Mouse (Mus musculus) heart, embryonic 15.5 days (tissue): Measurements from ENCODE around the gene Nkx6-2. TPM values are rescaled to one million over a fixed set of nuclear protein-coding genes. Genes with fewer than 3 reads are reported as not detected.

Source experiments
- ATAC-seq: fragments of 200-750 bp; cut with Nextera tagmentation; replicated peaks from 2 replicates; pipeline ENCODE4 v1.8.0; 2017; ENCODE audit warnings: low read depth, moderate TSS enrichment; ENCODE audit not compliant: insufficient number of reproducible peaks, insufficient read depth, low FRiP score
- H3K27ac ChIP-seq: fragments of 300-500 bp; sonication (generic); 2 replicates; pipeline ENCODE4 v1.5.1; 2015; ENCODE audit warnings: mild to moderate bottlenecking, inconsistent platforms
- H3K27me3 ChIP-seq: fragments of 300-500 bp; sonication (generic); 2 replicates; pipeline ENCODE4 v1.6.1; 2015; ENCODE audit warnings: inconsistent platforms
- H3K36me3 ChIP-seq: fragments of 300-500 bp; sonication (generic); 2 replicates; pipeline ENCODE4 v1.6.1; 2015; ENCODE audit warnings: mild to moderate bottlenecking, inconsistent platforms
- H3K4me1 ChIP-seq: fragments of 300-500 bp; sonication (generic); replicated peaks from 2 replicates; pipeline ENCODE4 v1.6.1; 2015; ENCODE audit warnings: inconsistent platforms
- H3K4me2 ChIP-seq: fragments of 300-500 bp; sonication (generic); 2 replicates; pipeline ENCODE4 v1.6.1; 2015; ENCODE audit warnings: inconsistent platforms, mild to moderate bottlenecking, moderate library complexity
- H3K4me3 ChIP-seq: fragments of 300-500 bp; sonication (generic); 2 replicates; pipeline ENCODE4 v1.5.1; 2015; ENCODE audit warnings: mild to moderate bottlenecking, inconsistent platforms
- H3K9ac ChIP-seq: fragments of 300-500 bp; sonication (generic); 2 replicates; pipeline ENCODE4 v1.6.1; 2015; ENCODE audit warnings: mild to moderate bottlenecking, inconsistent platforms
- H3K9me3 ChIP-seq: fragments of 300-500 bp; sonication (generic); replicated peaks from 2 replicates; pipeline ENCODE4 v1.6.1; 2016; ENCODE audit warnings: inconsistent platforms
- WGBS: fragments of 180-500 bp; shearing (Covaris S2); methylation state at CpG from one replicate; pipeline ENCODE4 v1.1.7; 2015; ENCODE audit warnings: mixed read lengths; 5-methylcytosine and 5-hydroxymethylcytosine counted together
- polyA plus RNA-seq: library from polyadenylated mRNA; unstranded; fragments of >200 nt; fragmentation: Nextera tagmentation; extraction: Ambion mirVana; gene quantifications from 2 replicates; pipeline ENCODE4 v1.2.1, GENCODE M21; 2015

Nkx6-2 gene
- polyA plus RNA-seq = 0.16 and 0.48 TPM in 2 replicates

DNA sequence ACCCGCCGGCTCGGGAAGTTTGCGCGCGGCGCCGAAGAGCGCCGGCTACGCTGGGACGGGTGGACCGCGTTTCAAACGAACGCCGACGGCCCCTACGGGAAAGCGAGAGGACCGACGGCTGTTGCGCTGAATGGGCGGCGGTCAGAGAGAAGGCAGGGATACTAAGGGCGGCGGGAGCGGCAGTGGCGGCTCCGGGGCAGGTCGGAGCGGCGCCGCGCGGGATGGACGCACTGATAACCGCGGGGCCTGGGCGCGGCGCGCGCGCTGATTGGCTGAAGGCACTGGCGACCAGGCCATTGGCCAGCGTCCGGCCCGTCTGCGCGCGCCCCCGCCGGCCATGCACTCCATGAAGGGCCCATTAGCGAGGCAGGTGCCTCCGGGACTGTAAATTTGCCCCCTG is at the start of gene Nkx6-2:
Gene Nkx6-2, minus strand, starts transcription at position 203 of the 400 bp plus-strand sequence.
- no peak for ATAC-seq

DNA sequence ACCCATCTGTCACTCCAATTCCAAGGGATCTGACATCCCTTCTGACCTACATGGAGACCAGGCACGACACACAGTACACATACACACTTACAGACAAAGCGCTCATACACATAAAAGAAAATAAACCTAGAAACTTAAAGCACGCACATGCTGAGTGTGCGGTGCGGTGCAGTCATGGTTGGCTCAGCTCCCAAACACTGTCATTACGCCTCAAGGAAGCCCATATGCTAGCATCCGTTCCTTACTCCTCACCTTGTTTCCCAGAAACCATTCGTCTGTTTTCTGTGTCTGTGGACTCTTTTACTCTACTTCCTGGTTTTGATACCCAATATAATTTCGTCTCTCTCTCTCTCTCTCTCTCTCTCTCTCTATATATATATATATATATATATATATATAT is 42.6 kb upstream of the Nkx6-2 start:
- no peak for ATAC-seq
- no peaks in the 10 kb centered on the region for H3K9me3 ChIP-seq
- H3K27me3 ChIP-seq = peaks cover 6% of the 10 kb centered on the region; the same call in 1 of the 2 replicates
- no peak overlapping the region for H3K4me3 ChIP-seq
- no peak overlapping the region for H3K27ac ChIP-seq
- no peak overlapping the region for H3K4me2 ChIP-seq
- H3K4me1 ChIP-seq = no peaks in the 10 kb centered on the region
- H3K36me3 ChIP-seq = no peaks in the 10 kb centered on the region
- 76% methylated on average over 9 of the region's 9 CpGs for WGBS
- H3K9ac ChIP-seq = no peak overlapping the region

More for the DNA sequence above, at the start of gene Nkx6-2:
- peak within 1 kb of the TSS; percentile 75 for H3K4me2 ChIP-seq
- peaks cover 41% of the 10 kb centered on the region for H3K4me1 ChIP-seq
- no peaks in the 10 kb centered on the region for H3K9me3 ChIP-seq
- under 1% methylated on average over 56 of the region's 56 CpGs for WGBS
- peaks cover 21% of the 10 kb centered on the region for H3K36me3 ChIP-seq
- H3K9ac ChIP-seq = peak within 1 kb of the TSS; percentile 27; the same call in 1 of the 2 replicates
- H3K27me3 ChIP-seq = peaks cover 98% of the 10 kb centered on the region
- H3K27ac ChIP-seq = no peak within 1 kb of the TSS
- peak within 1 kb of the TSS; percentile 51 for H3K4me3 ChIP-seq

DNA sequence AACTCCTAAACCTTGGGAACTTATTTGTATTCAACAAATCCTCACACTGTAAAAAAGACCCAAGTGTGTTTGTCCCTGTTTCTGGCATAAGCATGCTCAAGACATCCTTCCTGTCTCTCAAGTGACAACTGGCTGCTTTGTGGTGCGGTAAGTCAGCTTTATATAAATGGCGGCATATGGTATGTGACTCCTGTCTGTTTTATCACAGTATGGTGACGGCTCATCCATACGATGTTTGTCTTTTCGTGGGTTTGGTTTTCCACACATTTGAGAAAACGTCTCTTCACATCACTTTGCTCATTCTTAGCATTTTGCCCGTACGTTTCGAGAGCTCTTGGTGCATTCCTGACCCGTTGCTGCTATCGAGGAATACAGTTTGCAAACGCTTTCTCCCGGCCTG is 40.0 kb upstream of the Nkx6-2 start:
- no peak for ATAC-seq
- no peak overlapping the region for H3K4me2 ChIP-seq
- peaks cover 14% of the 10 kb centered on the region; the same call in 1 of the 2 replicates for H3K27me3 ChIP-seq
- H3K4me1 ChIP-seq = no peaks in the 10 kb centered on the region
- 73% methylated on average over 13 of the region's 13 CpGs for WGBS
- H3K27ac ChIP-seq = no peak overlapping the region
- H3K36me3 ChIP-seq = no peaks in the 10 kb centered on the region
- no peak overlapping the region for H3K4me3 ChIP-seq
- H3K9ac ChIP-seq = no peak overlapping the region
- H3K9me3 ChIP-seq = no peaks in the 10 kb centered on the region

DNA sequence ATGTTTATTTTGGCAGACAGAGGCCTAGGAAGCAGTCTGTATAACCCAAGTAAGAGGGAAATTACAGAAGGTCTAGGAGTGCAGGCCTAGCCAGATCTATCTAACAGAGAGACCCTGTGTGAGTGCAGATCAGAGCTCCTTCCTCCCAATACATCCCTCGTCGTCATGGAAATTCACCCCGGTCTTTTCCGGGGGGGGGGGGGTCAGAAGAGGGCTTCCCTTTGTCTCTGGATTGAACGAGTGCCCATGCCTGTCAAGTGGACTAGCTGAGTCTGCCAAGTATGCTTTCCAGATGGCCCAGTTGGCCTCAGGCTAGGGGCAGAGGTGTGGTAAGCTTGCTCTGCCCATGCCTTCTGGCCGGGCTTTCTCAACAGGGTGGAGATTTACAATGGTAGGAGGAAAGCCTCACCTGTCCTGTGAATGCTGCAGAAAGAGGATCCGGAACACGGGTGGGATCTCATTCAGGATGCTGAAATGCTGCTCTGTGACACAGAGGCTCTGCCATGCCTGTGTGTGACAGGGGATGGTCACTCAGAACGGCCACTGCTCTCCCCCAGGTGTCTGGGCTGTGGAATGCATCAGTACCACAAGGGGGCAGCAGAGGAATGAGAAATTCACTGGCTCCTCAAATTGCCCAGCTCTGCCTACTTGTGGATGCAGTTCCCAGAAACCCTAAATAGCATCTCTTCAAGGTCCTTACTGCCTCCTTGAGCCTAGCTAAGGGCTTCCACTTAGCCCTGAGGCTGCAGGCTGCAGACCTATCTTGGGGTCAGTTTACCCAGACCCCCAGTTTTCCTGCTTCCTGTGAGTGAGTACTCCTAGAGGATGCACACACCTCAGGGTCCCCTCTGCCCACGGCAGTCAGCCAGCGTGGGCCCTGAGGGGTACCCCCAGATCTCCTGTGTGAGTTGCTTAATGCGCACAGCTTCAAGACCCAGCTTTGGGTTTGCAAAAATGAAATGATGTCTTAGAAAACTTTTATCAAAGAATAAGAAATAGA is 33.5 kb upstream of the Nkx6-2 start:
- Histone ChIP-seq H3K9ac (no peak overlapping the region), H3K27ac (no peak overlapping the region), H3K4me1 (no peaks in the 10 kb centered on the region), H3K9me3 (no peaks in the 10 kb centered on the region), H3K27me3 (peaks cover 28% of the 10 kb centered on the region), H3K4me3 (no peak overlapping the region), H3K36me3 (no peaks in the 10 kb centered on the region), H3K4me2 (no peak overlapping the region)
- WGBS = 58% methylated on average over 12 of the region's 12 CpGs
- no peak for ATAC-seq

DNA sequence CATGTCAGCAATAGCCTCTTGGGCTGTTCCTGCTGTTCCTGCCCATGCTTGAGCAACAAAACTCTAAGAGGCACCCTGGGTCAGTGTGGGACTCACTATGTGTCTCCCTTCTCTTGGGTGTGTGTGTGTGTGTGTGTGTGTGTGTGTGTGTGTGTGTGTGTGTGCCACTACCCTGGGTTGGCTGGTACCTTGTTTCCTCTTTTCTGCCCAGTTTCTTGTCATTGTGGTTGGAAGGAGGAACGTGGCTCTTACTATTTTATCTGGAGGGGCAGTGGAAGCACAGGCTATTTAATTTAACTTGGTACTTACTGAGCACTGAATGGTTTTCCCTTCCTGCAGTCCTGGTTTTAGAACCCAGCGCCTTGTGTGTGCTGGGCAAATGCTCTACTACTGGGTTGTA is 27.7 kb upstream of the Nkx6-2 start:
- no peak overlapping the region for H3K27ac ChIP-seq
- no peak overlapping the region for H3K4me3 ChIP-seq
- no peaks in the 10 kb centered on the region for H3K36me3 ChIP-seq
- H3K27me3 ChIP-seq = peaks cover 17% of the 10 kb centered on the region
- no peak for ATAC-seq
- 60% methylated on average over 2 of the region's 2 CpGs for WGBS
- H3K4me2 ChIP-seq = no peak overlapping the region
- H3K9me3 ChIP-seq = no peaks in the 10 kb centered on the region
- H3K4me1 ChIP-seq = no peaks in the 10 kb centered on the region
- no peak overlapping the region for H3K9ac ChIP-seq

DNA sequence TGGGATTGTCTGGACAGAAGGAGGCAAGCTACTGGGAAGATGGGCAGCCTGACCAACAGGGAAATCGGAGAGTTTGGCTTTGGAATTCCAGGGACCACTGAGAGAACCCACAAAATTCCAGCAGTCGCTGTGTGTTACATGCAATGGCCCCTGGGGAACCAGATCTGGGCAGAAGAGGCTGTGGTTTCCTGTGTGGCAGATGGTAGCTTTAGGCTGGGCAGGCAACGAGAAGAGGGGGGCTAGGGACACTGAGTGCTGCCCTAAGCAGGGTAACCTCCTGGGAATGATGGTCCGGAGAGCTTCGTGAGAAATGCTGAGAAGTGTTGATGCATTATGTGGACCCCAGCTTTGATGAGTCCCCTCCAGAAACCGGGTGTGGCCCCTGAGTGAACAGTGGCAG is 13.3 kb upstream of the Nkx6-2 start:
- no peak for ATAC-seq
- H3K4me2 ChIP-seq = no peak overlapping the region
- 63% methylated on average over 6 of the region's 6 CpGs for WGBS
- 0 out of 2 replicates have a peak, but pooled peaks cover 6% of the 10 kb centered on the region for H3K27me3 ChIP-seq
- H3K4me1 ChIP-seq = no peaks in the 10 kb centered on the region
- H3K27ac ChIP-seq = no peak overlapping the region
- no peak overlapping the region for H3K9ac ChIP-seq
- H3K4me3 ChIP-seq = no peak overlapping the region
- no peaks in the 10 kb centered on the region for H3K9me3 ChIP-seq
- no peaks in the 10 kb centered on the region for H3K36me3 ChIP-seq

DNA sequence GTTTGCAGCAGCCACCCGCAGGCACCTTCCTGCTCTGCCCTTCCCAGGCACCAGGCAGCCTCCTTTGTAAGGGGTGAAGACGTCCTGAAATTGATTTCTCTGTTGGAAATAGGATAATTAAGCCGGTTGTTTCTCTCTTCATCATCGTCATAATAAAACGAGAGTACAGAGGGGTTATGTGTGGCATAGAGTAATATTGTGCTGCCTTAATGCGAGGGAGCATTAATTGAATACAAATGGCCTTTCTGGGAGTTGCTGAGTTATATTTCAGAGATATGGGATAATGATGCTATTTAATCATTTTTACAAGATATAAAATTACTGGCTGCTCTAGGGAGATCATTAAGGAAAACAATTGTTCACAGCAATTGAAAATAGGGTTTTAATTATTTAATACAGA is 12.7 kb upstream of the Nkx6-2 start:
- 0 out of 2 replicates have a peak, but pooled peaks cover 5% of the 10 kb centered on the region for H3K27me3 ChIP-seq
- H3K4me1 ChIP-seq = no peaks in the 10 kb centered on the region
- WGBS = 63% methylated on average over 6 of the region's 6 CpGs
- no peak overlapping the region for H3K27ac ChIP-seq
- H3K9ac ChIP-seq = no peak overlapping the region
- ATAC-seq = no peak
- no peak overlapping the region for H3K4me3 ChIP-seq
- no peaks in the 10 kb centered on the region for H3K36me3 ChIP-seq
- H3K4me2 ChIP-seq = no peak overlapping the region
- H3K9me3 ChIP-seq = no peaks in the 10 kb centered on the region

DNA sequence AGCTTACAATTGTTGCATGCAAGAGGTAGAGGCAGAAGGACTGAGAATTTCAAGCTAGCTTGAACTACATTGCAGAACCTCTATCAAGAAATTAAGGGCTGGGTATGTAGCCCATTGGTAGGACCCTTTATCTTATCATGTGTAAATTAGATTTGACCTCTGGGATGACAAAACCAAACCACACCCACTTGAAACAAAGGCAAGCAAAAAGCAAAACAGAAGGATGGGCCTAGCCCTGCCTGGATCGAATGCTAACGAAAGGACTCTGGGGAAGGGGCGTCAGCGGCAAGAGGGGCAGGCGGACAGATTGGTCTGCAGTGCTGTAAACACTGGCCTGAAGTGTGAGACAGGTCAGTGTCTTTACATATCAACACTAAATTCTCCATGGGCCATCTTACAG is 8.7 kb upstream of the Nkx6-2 start:
- Histone ChIP-seq H3K9me3 (no peaks in the 10 kb centered on the region), H3K4me1 (no peaks in the 10 kb centered on the region), H3K4me2 (no peak overlapping the region), H3K36me3 (no peaks in the 10 kb centered on the region), H3K27ac (no peak overlapping the region), H3K9ac (no peak overlapping the region), H3K4me3 (no peak overlapping the region), H3K27me3 (peaks cover 26% of the 10 kb centered on the region)
- WGBS = 77% methylated on average over 5 of the region's 5 CpGs
- no peak for ATAC-seq

DNA sequence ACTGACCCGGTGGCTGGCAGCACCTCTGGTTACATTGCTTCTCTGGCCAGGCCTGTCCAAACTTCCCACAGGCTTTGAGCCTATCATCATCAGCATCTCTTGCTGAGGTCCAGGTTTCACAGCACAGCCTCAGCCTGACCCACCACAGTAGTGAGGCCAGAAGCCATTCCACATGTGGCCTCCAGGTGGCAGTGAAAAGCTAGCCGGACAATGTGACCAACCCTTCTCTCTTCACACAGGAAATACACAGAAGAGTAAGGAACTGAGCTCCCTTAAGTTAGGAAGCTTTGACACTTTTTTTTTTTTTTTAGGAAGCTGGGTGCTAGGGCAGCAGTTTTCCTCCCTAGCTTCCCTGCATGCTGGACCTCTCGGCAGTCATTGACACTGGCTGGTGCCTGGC is 7.7 kb upstream of the Nkx6-2 start:
- 39% methylated on average over 3 of the region's 3 CpGs for WGBS
- H3K4me1 ChIP-seq = peaks cover under 1% of the 10 kb centered on the region; the same call in 1 of the 2 replicates
- H3K9ac ChIP-seq = no peak overlapping the region
- H3K27me3 ChIP-seq = peaks cover 36% of the 10 kb centered on the region
- H3K4me3 ChIP-seq = no peak overlapping the region
- H3K9me3 ChIP-seq = no peaks in the 10 kb centered on the region
- no peaks in the 10 kb centered on the region for H3K36me3 ChIP-seq
- H3K4me2 ChIP-seq = no peak overlapping the region
- H3K27ac ChIP-seq = no peak overlapping the region
- ATAC-seq = no peak

DNA sequence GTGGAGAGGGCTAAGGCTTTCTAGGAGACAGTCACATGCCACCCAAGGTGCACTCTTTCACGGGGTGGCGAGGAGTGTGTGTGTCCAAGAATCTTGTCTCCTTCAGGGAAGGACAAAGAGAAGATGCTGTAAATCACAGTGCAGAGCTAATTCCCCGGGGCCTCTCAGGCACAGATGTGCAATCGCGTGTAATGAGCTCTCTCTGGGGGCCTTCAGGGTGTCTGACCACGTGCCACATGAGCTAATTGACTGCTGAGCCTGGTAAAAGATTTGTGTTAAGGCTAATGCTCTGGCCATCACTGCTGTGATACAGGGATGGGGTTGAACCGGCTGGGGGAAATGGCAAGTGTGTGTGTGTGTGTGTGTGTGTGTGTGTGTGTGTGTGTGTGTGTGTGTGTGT is 5.3 kb upstream of the Nkx6-2 start:
- H3K27ac ChIP-seq = no peak overlapping the region
- H3K4me3 ChIP-seq = no peak overlapping the region
- no peak overlapping the region for H3K9ac ChIP-seq
- ATAC-seq = no peak
- H3K9me3 ChIP-seq = no peaks in the 10 kb centered on the region
- peaks cover 20% of the 10 kb centered on the region for H3K4me1 ChIP-seq
- 49% methylated on average over 7 of the region's 7 CpGs for WGBS
- peaks cover 60% of the 10 kb centered on the region for H3K27me3 ChIP-seq
- no peak overlapping the region for H3K4me2 ChIP-seq
- no peaks in the 10 kb centered on the region for H3K36me3 ChIP-seq

DNA sequence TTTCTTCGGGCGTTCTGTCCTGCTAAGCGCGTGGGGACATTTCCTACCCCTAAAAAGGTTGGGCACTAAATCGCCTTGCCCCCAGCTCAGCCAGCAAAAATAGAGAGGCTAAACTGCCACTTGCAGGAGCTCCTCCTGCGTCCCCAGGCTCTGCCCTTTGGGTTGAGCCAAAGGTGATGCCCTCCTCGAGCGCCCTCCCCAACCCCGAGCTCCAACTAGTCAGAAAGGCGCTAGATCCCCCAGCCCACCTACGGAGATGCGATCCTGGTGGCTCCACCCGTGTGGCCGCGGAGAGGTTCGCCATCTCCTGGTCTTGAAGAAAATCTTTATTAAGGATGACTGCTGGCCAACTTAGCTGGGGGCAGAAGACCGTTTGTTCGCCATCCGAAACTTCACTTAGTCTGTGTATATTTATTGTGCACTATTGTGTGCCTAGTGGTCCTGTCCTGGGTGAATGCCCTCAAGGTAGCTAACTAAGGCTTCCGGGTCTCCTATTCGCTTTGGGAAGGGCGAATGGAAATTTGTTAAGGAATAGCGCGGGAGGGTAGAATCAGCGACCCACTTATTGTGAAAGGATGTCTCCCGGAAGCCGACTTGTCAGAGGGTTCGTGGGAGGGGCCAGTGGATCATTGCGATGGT is 2.7 kb upstream of the Nkx6-2 start:
- WGBS = 3% methylated on average over 29 of the region's 29 CpGs
- Histone ChIP-seq H3K4me2 (peak overlapping the region; percentile 46; the same call in 1 of the 2 replicates), H3K4me3 (0 out of 2 replicates have a peak overlapping the region, but pooled peaks have one; percentile 29)

More for the DNA sequence above, 2.7 kb upstream of the Nkx6-2 start:
- Histone ChIP-seq H3K9me3 (no peaks in the 10 kb centered on the region), H3K4me1 (peaks cover 41% of the 10 kb centered on the region), H3K36me3 (no peaks in the 10 kb centered on the region), H3K27ac (no peak overlapping the region), H3K9ac (no peak overlapping the region), H3K27me3 (peaks cover 86% of the 10 kb centered on the region)
- no peak for ATAC-seq
